Mouse (Mus musculus) retina, embryonic 14.5 days (tissue): ENCODE data around the gene Ctxn1.

ENCODE experiments used
- DNase-seq: peaks from one replicate; pipeline ENCODE4 v3.0.0-alpha.2; 2015; ENCODE audit warnings: low spot score

The Ctxn1 gene

GRCm38 (mm10) chr8:4214006-4214980 is 44.8 kb downstream of the Ctxn1 start:
- DNase-seq: peak; percentile 63

- DNase-seq: peak; percentile 59
These were observed 45.7 kb downstream of the Ctxn1 start for GRCm38 (mm10) chr8:4213210-4214005.

- no peak for DNase-seq
These were observed 46.3 kb downstream of the Ctxn1 start for GRCm38 (mm10) chr8:4212809-4213209.

GRCm38 (mm10) chr8:4211097-4211496 is 48.0 kb downstream of the Ctxn1 start:
- no peak for DNase-seq
